Mouse (Mus musculus) midbrain, embryonic 13.5 days (tissue): ENCODE measurements around the gene Chuk. TPM values are rescaled to one million over a fixed set of nuclear protein-coding genes. Genes with fewer than 3 reads are reported as not detected.

ENCODE experiments used
- ATAC-seq: fragments of 200-750 bp; cut with Nextera tagmentation; 2 replicates; pipeline ENCODE4 v1.8.0; 2017; ENCODE audit warnings: mild to moderate bottlenecking, moderate TSS enrichment, moderate library complexity
- H3K27ac ChIP-seq: fragments of 300-500 bp; sonication (generic); 2 replicates; pipeline ENCODE4 v1.5.1; 2015; ENCODE audit warnings: inconsistent platforms, mild to moderate bottlenecking, moderate library complexity
- H3K27me3 ChIP-seq: fragments of 300-500 bp; sonication (generic); 2 replicates; pipeline ENCODE4 v1.6.1; 2015; ENCODE audit warnings: mild to moderate bottlenecking, inconsistent platforms
- H3K36me3 ChIP-seq: fragments of 300-500 bp; sonication (generic); 2 replicates; pipeline ENCODE4 v1.6.1; 2015; ENCODE audit warnings: mild to moderate bottlenecking, inconsistent platforms
- H3K4me1 ChIP-seq: fragments of 300-500 bp; sonication (generic); replicated peaks from 2 replicates; pipeline ENCODE4 v1.6.1; 2015; ENCODE audit warnings: inconsistent platforms
- H3K4me2 ChIP-seq: fragments of 300-500 bp; sonication (generic); replicated peaks from 2 replicates; pipeline ENCODE4 v1.6.1; 2015; ENCODE audit warnings: moderate library complexity, mild to moderate bottlenecking, inconsistent platforms
- H3K4me3 ChIP-seq: fragments of 300-500 bp; sonication (generic); replicated peaks from 2 replicates; pipeline ENCODE4 v1.5.1; 2015; ENCODE audit warnings: mild to moderate bottlenecking, inconsistent platforms
- H3K9ac ChIP-seq: fragments of 300-500 bp; sonication (generic); replicated peaks from 2 replicates; pipeline ENCODE4 v1.6.1; 2015; ENCODE audit warnings: mild to moderate bottlenecking, inconsistent platforms
- H3K9me3 ChIP-seq: fragments of 300-500 bp; sonication (generic); 2 replicates; pipeline ENCODE4 v1.6.1; 2016; ENCODE audit warnings: mild to moderate bottlenecking, inconsistent platforms
- WGBS: fragments of 180-500 bp; shearing (Covaris S2); methylation state at CpG from one replicate; pipeline ENCODE4 v1.1.7; 2015; 5-methylcytosine and 5-hydroxymethylcytosine counted together
- polyA plus RNA-seq: library from polyadenylated mRNA; unstranded; fragments of >200 nt; fragmentation: Nextera tagmentation; extraction: Ambion mirVana; gene quantifications from 2 replicates; pipeline ENCODE4 v1.2.1, GENCODE M21; 2015

Gene Chuk
- polyA plus RNA-seq: 70.1 and 70.2 TPM in 2 replicates

GRCm38 (mm10) chr19:44106831-44107660, at the start of gene Chuk:
Chuk (minus strand) TSS chr19:44107480.
- peak within 1 kb of the TSS; percentile 92 for H3K4me3 ChIP-seq
- peaks cover 25% of the 10 kb centered on the region for H3K36me3 ChIP-seq
- H3K27me3 ChIP-seq: no peaks in the 10 kb centered on the region
- ATAC-seq: peak; percentile 99
- H3K9ac ChIP-seq: peak within 1 kb of the TSS; percentile 95
- H3K9me3 ChIP-seq: no peaks in the 10 kb centered on the region
- 1% methylated on average over 67 of the region's 67 CpGs for WGBS
- H3K27ac ChIP-seq: peak within 1 kb of the TSS; percentile 80
- H3K4me2 ChIP-seq: peak within 1 kb of the TSS; percentile 82
- peaks cover 33% of the 10 kb centered on the region for H3K4me1 ChIP-seq

GRCm38 (mm10) chr19:44157005-44157404, 49.7 kb upstream of the Chuk start:
- no peaks in the 10 kb centered on the region for H3K4me1 ChIP-seq
- peaks cover 13% of the 10 kb centered on the region; the same call in 1 of the 2 replicates for H3K27me3 ChIP-seq
- H3K4me2 ChIP-seq: no peak overlapping the region
- no peaks in the 10 kb centered on the region for H3K36me3 ChIP-seq
- ATAC-seq: no peak
- 93% methylated on average over 10 of the region's 10 CpGs for WGBS
- H3K9me3 ChIP-seq: no peaks in the 10 kb centered on the region
- no peak overlapping the region for H3K4me3 ChIP-seq
- H3K9ac ChIP-seq: no peak overlapping the region
- H3K27ac ChIP-seq: no peak overlapping the region

- no peaks in the 10 kb centered on the region for H3K36me3 ChIP-seq
- no peaks in the 10 kb centered on the region for H3K4me1 ChIP-seq
- no peak overlapping the region for H3K4me3 ChIP-seq
- H3K27ac ChIP-seq: no peak overlapping the region
- peaks cover 24% of the 10 kb centered on the region for H3K27me3 ChIP-seq
- no peaks in the 10 kb centered on the region for H3K9me3 ChIP-seq
- no peak for ATAC-seq
- 81% methylated on average over 5 of the region's 5 CpGs for WGBS
- H3K4me2 ChIP-seq: no peak overlapping the region
- no peak overlapping the region for H3K9ac ChIP-seq
Observed at GRCm38 (mm10) chr19:44153781-44154180, 46.5 kb upstream of the Chuk start.

GRCm38 (mm10) chr19:44148991-44149390, 41.7 kb upstream of the Chuk start:
- no peak overlapping the region for H3K4me3 ChIP-seq
- no peak overlapping the region for H3K9ac ChIP-seq
- peaks cover 17% of the 10 kb centered on the region for H3K4me1 ChIP-seq
- no peak overlapping the region for H3K27ac ChIP-seq
- ATAC-seq: no peak
- H3K4me2 ChIP-seq: no peak overlapping the region
- H3K9me3 ChIP-seq: no peaks in the 10 kb centered on the region
- WGBS: 75% methylated on average over 2 of the region's 2 CpGs
- peaks cover 12% of the 10 kb centered on the region for H3K27me3 ChIP-seq
- H3K36me3 ChIP-seq: peaks cover 8% of the 10 kb centered on the region

GRCm38 (mm10) chr19:44148345-44148744, 41.1 kb upstream of the Chuk start:
- peaks cover 11% of the 10 kb centered on the region for H3K27me3 ChIP-seq
- H3K9me3 ChIP-seq: no peaks in the 10 kb centered on the region
- 22% methylated on average over 2 of the region's 2 CpGs for whole genome bisulfite sequencing
- no peak for ATAC-seq
- no peak overlapping the region for H3K27ac ChIP-seq
- peaks cover 17% of the 10 kb centered on the region for H3K4me1 ChIP-seq
- H3K4me3 ChIP-seq: no peak overlapping the region
- peaks cover 15% of the 10 kb centered on the region for H3K36me3 ChIP-seq
- no peak overlapping the region for H3K9ac ChIP-seq
- no peak overlapping the region for H3K4me2 ChIP-seq

GRCm38 (mm10) chr19:44146951-44147350, 39.7 kb upstream of the Chuk start:
- H3K4me2 ChIP-seq: no peak overlapping the region

GRCm38 (mm10) chr19:44146568-44146879, 39.2 kb upstream of the Chuk start:
- Histone ChIP-seq H3K27me3 (peaks cover 11% of the 10 kb centered on the region), H3K9me3 (no peaks in the 10 kb centered on the region), H3K36me3 (peaks cover 33% of the 10 kb centered on the region), H3K4me2 (peak overlapping the region; percentile 83), H3K27ac (peak overlapping the region; percentile 51), H3K9ac (peak overlapping the region; percentile 74), H3K4me1 (peaks cover 17% of the 10 kb centered on the region), H3K4me3 (peak overlapping the region; percentile 76)
- ATAC-seq: peak; percentile 76
- WGBS: 62% methylated on average over 9 of the region's 9 CpGs

More at GRCm38 (mm10) chr19:44146951-44147350, 39.7 kb upstream of the Chuk start:
- H3K9ac ChIP-seq: no peak overlapping the region
- no peak overlapping the region for H3K4me3 ChIP-seq
- 96% methylated on average over 8 of the region's 8 CpGs for WGBS
- H3K9me3 ChIP-seq: no peaks in the 10 kb centered on the region
- H3K27ac ChIP-seq: no peak overlapping the region
- peaks cover 29% of the 10 kb centered on the region for H3K36me3 ChIP-seq
- H3K4me1 ChIP-seq: peaks cover 17% of the 10 kb centered on the region
- ATAC-seq: no peak
- H3K27me3 ChIP-seq: peaks cover 11% of the 10 kb centered on the region

GRCm38 (mm10) chr19:44145702-44146567, 38.7 kb upstream of the Chuk start, which contains the start of gene Bloc1s2:
Bloc1s2 (minus strand) TSS chr19:44146446.
- WGBS: 2% methylated on average over 46 of the region's 46 CpGs
- peak within 1 kb of the TSS; percentile 76 for H3K4me3 ChIP-seq
- H3K36me3 ChIP-seq: peaks cover 39% of the 10 kb centered on the region
- peak within 1 kb of the TSS; percentile 83 for H3K4me2 ChIP-seq
- peak; percentile 96 for ATAC-seq
- peaks cover 11% of the 10 kb centered on the region for H3K27me3 ChIP-seq
- peak within 1 kb of the TSS; percentile 51 for H3K27ac ChIP-seq
- H3K9ac ChIP-seq: peak within 1 kb of the TSS; percentile 74
- peaks cover 17% of the 10 kb centered on the region for H3K4me1 ChIP-seq
- no peaks in the 10 kb centered on the region for H3K9me3 ChIP-seq

- Histone ChIP-seq H3K36me3 (peaks cover 51% of the 10 kb centered on the region), H3K27me3 (peaks cover 6% of the 10 kb centered on the region), H3K4me3 (no peak overlapping the region; the same call in 1 of the 2 replicates), H3K4me1 (peaks cover 17% of the 10 kb centered on the region), H3K27ac (no peak overlapping the region), H3K9me3 (no peaks in the 10 kb centered on the region), H3K9ac (no peak overlapping the region), H3K4me2 (no peak overlapping the region)
- ATAC-seq: no peak
- WGBS: 95% methylated on average over 9 of the region's 9 CpGs
Observed at GRCm38 (mm10) chr19:44144366-44144765, 37.1 kb upstream of the Chuk start.

- peak; percentile 47 for ATAC-seq
Observed at GRCm38 (mm10) chr19:44135960-44136485, 28.7 kb upstream of the Chuk start.

GRCm38 (mm10) chr19:44135072-44135959, 28.0 kb upstream of the Chuk start, which contains the start of gene Cwf19l1:
Cwf19l1 (minus strand) TSS chr19:44135876.
- Histone ChIP-seq H3K4me1 (peaks cover 9% of the 10 kb centered on the region), H3K9ac (peak within 1 kb of the TSS; percentile 76), H3K27me3 (no peaks in the 10 kb centered on the region), H3K4me3 (peak within 1 kb of the TSS; percentile 83), H3K9me3 (peaks cover 3% of the 10 kb centered on the region; the same call in 1 of the 2 replicates), H3K27ac (peak within 1 kb of the TSS; percentile 93), H3K36me3 (peaks cover 40% of the 10 kb centered on the region), H3K4me2 (peak within 1 kb of the TSS; percentile 78)
- ATAC-seq: peak; percentile 95
- WGBS: under 1% methylated on average over 45 of the region's 45 CpGs

More at GRCm38 (mm10) chr19:44135960-44136485, 28.7 kb upstream of the Chuk start:
- H3K4me2 ChIP-seq: peak overlapping the region; percentile 60
- peak overlapping the region; percentile 83 for H3K4me3 ChIP-seq
- H3K4me1 ChIP-seq: peaks cover 9% of the 10 kb centered on the region
- peak overlapping the region; percentile 62 for H3K27ac ChIP-seq
- no peaks in the 10 kb centered on the region for H3K27me3 ChIP-seq
- WGBS: 30% methylated on average over 7 of the region's 7 CpGs
- H3K9ac ChIP-seq: no peak overlapping the region
- H3K9me3 ChIP-seq: peaks cover 3% of the 10 kb centered on the region; the same call in 1 of the 2 replicates
- peaks cover 40% of the 10 kb centered on the region for H3K36me3 ChIP-seq
